Mouse (Mus musculus) left cerebral cortex, postnatal 36 days (tissue): ENCODE measurements around the gene Fndc4. TPM values are rescaled to one million over a fixed set of nuclear protein-coding genes. Genes with fewer than 3 reads are reported as not detected.
A peak's percentile ranks its signal among the peaks of the same experiment; 100 is the strongest.

Experiments
- DNase-seq, 2 experiments: peaks; one replicate each; pipeline ENCODE4 v3.0.0; 2021 to 2022; ENCODE audit warnings: low spot score in 2 of 2, mixed read lengths in 1 of 2
- intact Hi-C: fragments of 180-260 bp; cut with DNase I; formaldehyde crosslinking; loops from one replicate; pipeline ENCODE4 v1.15.1; 2025
- total RNA-seq, 2 experiments: library from RNA; stranded (reverse); gene quantifications; 2 replicates each; pipeline ENCODE4 v1.2.3; 2021

The Fndc4 gene
- total RNA-seq, 2 experiments from 2014 or later: 147 to 162 TPM

DNA sequence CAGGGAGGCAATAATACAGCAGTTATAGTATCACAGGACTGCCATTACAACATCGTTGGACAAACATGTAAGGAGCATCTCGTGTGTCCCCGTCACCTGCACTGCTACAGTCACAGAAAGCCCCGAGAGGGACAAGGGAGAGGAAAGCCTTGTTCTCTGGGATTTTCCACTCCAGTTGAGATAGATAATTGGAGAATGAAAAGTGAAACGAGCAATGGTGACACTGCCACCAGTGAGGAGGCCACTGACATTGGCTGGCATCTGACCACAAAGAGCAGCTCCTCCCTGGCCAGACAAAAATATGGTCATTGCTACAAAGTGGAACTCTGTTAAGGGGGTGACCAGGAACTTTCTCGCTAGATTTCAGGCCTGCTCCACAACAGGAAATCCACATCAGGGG, 28.2 kb downstream of the Fndc4 start:
- intact Hi-C loops: no loop called here
- no peak for DNase-seq

DNA sequence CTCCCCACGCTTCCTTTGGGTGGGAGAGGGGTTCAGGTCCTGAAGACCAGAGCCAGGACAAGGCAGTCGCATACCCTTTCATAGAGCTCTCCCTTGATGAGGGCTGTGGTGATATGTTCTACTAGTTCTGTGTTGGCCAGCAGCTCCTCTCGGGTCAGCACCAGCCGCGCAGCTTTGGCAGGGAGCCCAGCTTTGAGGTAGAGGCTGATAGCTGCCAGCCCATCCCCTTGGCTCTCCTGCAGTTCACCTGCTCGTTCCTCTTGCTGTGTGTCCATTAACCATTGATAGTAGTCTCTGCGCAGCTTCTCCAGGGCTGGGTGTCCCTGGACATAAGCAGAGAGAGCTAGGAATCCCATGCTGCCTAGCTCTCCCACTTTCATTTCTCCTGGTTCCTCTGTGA, 29.8 kb downstream of the Fndc4 start:
- intact Hi-C loops: no loop called here
- DNase-seq: no peak

DNA sequence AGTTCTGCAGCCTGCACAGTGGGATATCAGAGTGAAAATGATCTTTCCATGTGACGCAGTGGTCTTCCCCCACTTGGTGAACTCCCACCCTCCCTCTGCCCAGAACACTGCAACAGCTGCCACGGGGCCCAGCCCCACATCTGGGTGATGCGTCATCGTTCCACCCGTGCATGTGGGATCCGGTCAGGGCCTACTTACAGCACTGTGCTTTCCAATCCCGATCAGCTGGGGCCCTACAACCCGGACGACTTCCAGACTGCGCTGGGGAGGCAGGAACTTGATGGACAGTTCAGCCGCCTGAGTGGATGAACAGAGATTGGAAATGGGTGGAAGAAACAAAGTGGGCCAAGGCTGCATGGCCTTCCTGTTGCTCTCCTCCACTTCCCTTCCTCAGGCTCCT, 38.3 kb downstream of the Fndc4 start:
- DNase-seq: no peak
- intact Hi-C loops: no loop called here

DNA sequence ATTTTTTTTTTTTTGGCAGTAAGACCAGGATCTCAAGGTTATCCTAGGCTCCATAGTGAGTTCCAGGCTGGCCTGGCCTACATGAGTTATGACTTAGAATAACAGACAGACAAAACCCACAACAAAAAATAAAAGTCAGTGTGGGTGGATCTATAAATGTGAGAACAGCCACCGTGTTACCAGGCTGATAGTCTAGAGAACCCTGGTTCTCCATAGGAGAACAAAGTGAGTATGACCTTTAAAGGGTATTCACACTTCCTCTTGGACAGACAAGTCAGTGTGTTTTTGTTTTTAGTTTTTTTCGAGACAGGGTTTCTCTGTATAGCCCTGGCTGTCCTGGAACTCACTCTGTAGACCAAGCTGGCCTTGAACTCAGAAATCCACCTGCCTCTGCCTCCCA, 39.9 kb downstream of the Fndc4 start:
- no peak for DNase-seq
- intact Hi-C loops: no loop called here

DNA sequence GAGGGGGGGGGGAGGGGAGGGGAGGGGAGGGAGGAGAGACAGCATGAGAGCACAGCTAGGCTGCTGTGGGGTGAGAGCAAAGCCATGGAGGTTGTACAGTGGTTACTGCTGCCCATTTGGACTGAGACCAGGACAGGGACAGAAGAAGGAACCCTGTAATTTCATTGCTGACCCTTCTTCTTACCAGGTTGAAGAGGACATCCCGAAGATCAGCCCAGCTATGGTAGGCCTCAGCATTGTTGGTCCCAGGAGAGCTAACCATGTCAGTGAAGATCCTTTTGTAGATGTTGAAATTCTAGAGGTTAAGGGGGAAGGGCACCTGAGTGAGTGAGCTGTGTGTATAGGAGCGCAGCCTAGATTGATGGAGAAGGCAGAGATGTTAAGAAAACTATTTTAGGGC, 40.5 kb downstream of the Fndc4 start:
- intact Hi-C loops: no loop called here
- no peak for DNase-seq

DNA sequence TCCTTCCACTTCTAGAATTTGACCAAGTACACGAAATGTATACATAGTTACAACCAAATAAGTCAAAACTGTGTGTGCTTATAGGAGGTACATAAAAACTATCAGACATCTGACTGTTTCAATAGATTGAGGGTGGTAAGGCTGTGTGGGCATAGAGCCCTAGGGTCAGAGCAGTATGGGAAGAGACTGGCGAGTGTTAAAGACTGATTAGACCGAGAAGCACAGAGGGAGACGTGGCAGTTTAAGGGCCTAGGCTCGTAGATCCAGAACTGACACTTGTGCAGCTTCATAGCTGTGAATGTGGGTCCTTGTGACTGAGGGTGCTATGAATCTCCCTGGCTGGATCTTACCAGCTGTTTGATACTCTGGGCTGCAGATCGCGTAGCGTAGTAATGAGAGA, 41.0 kb downstream of the Fndc4 start:
- intact Hi-C loops: no loop called here
- DNase-seq: no peak

DNA sequence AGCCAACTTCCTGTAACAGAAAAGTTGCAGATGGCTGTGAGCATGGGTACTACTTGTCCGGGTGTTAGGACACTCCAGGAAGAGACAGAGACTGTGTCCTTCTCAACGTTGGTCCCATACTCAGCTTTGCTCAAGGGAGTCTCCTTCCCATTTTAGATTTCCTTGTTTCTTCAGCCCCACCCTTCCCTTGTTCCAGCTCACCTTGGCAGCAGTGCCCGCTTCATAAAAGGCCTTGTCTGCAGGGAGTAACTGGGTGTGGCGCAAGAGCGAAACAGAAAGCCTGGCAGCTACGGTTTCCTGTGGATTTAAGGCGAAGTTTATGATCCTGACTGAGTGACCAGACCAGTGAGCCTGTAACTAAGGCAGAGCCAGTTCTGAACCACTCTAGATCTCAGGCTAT, 41.4 kb downstream of the Fndc4 start:
- intact Hi-C loops: no loop called here
- no peak for DNase-seq

DNA sequence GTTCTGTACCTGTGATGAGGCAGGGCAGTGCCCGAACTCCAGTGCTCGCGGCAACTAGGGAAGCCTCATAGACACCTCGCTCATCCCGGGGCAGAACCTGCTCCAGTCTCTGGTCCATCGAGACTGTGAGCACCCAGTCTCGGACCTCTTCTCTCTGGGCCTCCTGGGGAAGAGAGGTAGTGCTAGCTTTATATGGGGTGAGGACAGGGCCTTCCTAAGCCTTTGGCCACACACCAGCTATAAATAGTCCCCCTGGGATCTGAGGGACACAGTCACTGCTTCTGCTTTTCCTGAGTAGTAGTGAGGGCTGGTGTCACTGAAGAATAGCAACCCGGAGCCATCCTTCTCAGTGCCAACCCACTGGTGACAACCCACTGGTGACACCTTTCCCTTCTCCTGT, 42.1 kb downstream of the Fndc4 start:
- intact Hi-C loops: no loop called here
- DNase-seq: no peak

DNA sequence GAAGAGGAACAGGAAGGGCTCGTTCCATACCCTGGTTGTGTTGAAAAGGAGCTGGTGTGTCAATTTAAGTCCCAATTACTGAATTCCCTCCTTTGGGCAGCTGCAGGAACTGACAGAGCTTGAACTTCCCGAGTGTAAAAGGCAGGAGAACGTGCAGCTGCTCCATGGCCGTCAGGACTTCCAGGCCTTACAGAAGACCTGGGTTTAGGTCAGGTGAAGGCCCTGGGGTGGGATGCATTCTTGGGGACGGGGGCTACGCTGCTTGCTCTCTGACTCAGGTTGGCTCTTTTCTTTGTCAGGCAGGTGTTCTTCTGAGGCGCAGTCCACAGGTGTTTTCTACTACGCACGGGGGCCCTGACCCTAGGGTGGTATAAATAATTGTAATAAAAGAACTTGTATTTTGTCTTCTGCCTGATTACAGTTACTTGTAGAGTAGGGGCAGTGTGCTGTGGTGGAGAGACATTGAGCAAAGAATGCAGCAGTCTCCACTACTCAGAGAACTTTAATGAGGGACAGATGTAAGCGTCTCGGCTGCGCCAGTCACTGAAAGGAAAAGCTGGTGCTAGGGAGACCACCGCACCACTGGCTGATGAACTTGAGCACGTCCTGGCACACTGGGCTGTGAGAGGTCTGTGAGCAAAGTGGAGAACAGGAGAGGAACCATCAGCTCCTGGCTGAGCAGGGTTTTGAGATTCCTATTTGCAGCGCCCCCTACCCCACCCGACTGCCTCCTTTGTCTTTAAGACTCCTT, 42.9 kb downstream of the Fndc4 start:
- no peak for DNase-seq

DNA sequence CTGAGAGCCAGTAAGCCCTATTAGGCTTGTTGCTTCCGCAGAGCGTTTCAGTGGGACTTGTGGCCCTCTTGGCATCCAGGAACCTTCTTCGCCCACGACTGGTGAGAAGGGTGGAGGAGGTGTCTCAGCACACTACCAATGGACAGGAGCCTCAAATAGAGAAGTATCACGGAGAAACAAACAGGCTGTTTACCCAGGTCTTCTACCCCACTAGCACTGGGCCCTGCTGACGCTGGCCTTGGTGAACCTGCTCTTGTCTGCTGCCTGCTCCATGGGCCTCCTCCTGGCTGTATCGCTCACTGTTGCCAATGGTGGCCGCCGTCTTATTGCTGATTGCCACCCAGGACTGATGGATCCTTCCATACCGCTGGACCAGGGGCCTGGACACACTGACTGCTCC, 43.7 kb downstream of the Fndc4 start:
- DNase-seq: peak in 1 of 2 experiments; percentile 17
- intact Hi-C loops: no loop called here

More for the DNA sequence above, 42.9 kb downstream of the Fndc4 start:
- intact Hi-C loops: no loop called here

DNA sequence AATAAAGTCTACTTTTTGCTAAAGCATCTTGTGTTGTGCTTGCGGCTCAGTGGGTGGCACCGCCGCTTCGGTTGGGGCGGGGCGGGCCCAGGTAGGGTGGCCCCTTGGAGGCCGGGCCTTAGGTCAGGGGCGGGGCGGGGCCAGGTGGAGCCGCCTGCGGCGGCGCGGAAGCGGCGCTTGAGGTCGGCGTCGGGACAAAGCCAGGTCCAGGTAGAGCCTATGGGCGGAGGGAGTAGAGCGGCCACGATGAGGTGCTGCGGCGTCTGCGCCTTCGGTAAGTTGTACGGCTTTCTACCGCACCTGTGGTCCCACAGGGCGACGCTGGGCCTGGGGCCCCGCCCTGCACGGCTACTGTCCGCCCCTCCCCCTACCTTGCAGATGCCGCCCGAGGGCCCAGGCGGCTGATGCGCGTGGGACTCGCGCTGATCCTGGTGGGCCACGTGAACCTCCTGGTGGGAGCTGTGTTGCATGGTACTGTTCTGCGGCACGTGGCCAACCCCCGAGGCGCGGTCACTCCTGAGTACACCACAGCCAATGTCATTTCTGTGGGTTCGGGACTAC, 44.3 kb downstream of the Fndc4 start, which contains the start of gene Krtcap3:
Krtcap3 (plus strand) TSS at position 151 of the 561 bp plus-strand sequence.
- intact Hi-C loops: no loop called here
- peak in 1 of 2 experiments; percentile 43 for DNase-seq

DNA sequence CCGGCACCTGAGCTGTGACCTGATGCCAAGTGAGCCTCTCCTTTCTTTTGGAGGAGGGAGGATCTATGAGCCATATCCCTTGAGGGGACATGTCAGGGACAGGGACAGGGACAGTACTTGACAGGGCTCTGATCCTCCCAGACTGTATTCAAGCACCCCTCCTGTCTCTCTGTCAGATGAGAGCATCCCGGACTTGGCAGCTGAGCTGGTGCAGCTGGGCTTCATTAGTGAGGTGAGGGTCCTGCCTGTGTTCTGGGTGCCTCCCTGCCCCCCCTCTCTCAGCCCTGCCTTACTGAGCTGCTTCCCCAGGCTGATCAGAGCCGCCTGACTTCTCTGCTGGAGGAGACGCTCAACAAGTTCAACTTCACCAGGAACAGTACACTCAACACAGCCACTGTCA, 45.2 kb downstream of the Fndc4 start:
- no peak for DNase-seq
- intact Hi-C loops: no loop called here

Other genes starting within 250 kb of the Fndc4 start
- 10 to 100 TPM; 74.3 to 75.8 TPM for gene Atraid, start 247.8 kb downstream of the Fndc4 start, total RNA-seq
- 10 to 100 TPM; 14.4 to 17.9 TPM for gene Slc5a6, start 247.2 kb downstream of the Fndc4 start, total RNA-seq
- gene Cad, start 241.3 kb downstream of the Fndc4 start, total RNA-seq: 10 to 100 TPM; 18.1 to 21.8 TPM
- not detected for gene Dnajc5g, start 189.8 kb downstream of the Fndc4 start, total RNA-seq
- gene Slc30a3, start 187.8 kb downstream of the Fndc4 start, total RNA-seq: 100 to 1,000 TPM; 155 to 159 TPM
- 1 to 10 TPM; 1.4 to 2.8 TPM for gene Trim54, start 179.4 kb downstream of the Fndc4 start, total RNA-seq
- gene Ucn, start 157.3 kb downstream of the Fndc4 start, total RNA-seq: 1 to 10 TPM in 1 of 2 experiments, not detected in 1; 2.4 TPM
- gene Mpv17, start 141.8 kb downstream of the Fndc4 start, total RNA-seq: 10 to 100 TPM; 46.2 to 50.8 TPM
- gene Gm29609, start 116.2 kb downstream of the Fndc4 start, total RNA-seq: 1 to 10 TPM; 2.0 to 5.1 TPM
- 10 to 100 TPM; 48.0 to 73.7 TPM for gene Gtf3c2, start 115.9 kb downstream of the Fndc4 start, total RNA-seq
- gene Snx17, start 102.9 kb downstream of the Fndc4 start, total RNA-seq: 10 to 100 TPM; 78.9 to 84.4 TPM
- gene Eif2b4, start 102.7 kb downstream of the Fndc4 start, total RNA-seq: 10 to 100 TPM; 36.2 to 41.1 TPM
- 10 to 100 TPM; 26.8 to 29.3 TPM for gene Zfp513, start 93.8 kb downstream of the Fndc4 start, total RNA-seq
- gene Ppm1g, start 75.4 kb downstream of the Fndc4 start, total RNA-seq: 10 to 100 TPM; 70.2 to 71.8 TPM
- gene Nrbp1, start 55.2 kb downstream of the Fndc4 start, total RNA-seq: 10 to 100 TPM; 77.9 to 80.9 TPM
- gene Gm9970, start 54.8 kb downstream of the Fndc4 start, total RNA-seq: not detected
- gene Krtcap3, start 44.4 kb downstream of the Fndc4 start, total RNA-seq: 1 to 10 TPM; 2.2 to 4.0 TPM
- gene Ift172, start 5.0 kb downstream of the Fndc4 start, total RNA-seq: 100 to 1,000 TPM in 1 of 2 experiments, 10 to 100 TPM in 1; 78.3 to 102 TPM
- gene Gckr, start 1.4 kb upstream of the Fndc4 start, total RNA-seq: under 1 TPM in 1 of 2 experiments, not detected in 1; 0.25 TPM
- 10 to 100 TPM; 45.2 to 49.6 TPM for gene Zfp512, start 156.4 kb upstream of the Fndc4 start, total RNA-seq
- under 1 TPM in 1 of 2 experiments, not detected in 1; 0.20 TPM for gene 4930548H24Rik, start 189.7 kb upstream of the Fndc4 start, total RNA-seq
- gene Gpn1, start 198.7 kb upstream of the Fndc4 start, total RNA-seq: 10 to 100 TPM; 24.9 to 27.5 TPM
- 10 to 100 TPM; 47.6 to 55.1 TPM for gene Slc4a1ap, start 230.9 kb upstream of the Fndc4 start, total RNA-seq
- gene Supt7l, start 231.7 kb upstream of the Fndc4 start, total RNA-seq: 10 to 100 TPM; 17.7 to 17.9 TPM